Mouse (Mus musculus): ENCODE measurements around the gene Gm8237. TPM values are rescaled to one million over a fixed set of nuclear protein-coding genes. Genes with fewer than 3 reads are reported as not detected.
A peak's percentile ranks its signal among the peaks of the same experiment; 100 is the strongest.
"Not testable (repeated sequence)": the region's sequence is repeated elsewhere in the genome, so short reads cannot be mapped to it uniquely, and the experiment has no call there.

Gene Gm8237
- total RNA-seq (2014; rRNA removed) = 0.49 and 1.2 TPM in 2 replicates
- polyA plus RNA-seq (2015; fragmentation: Nextera tagmentation; extraction: Ambion mirVana) = 1.4 and 1.6 TPM in 2 replicates

- DNase-seq (ENCODE audit: low spot score) (peak; percentile 3), ATAC-seq (ENCODE audit: low FRiP score) (peak; percentile 74)
- peak within 1 kb of the TSS; percentile 57 for H3K9ac ChIP-seq (replicated peaks; ENCODE audit: low read length, poor library complexity, severe bottlenecking)
- H3K27ac ChIP-seq (ENCODE audit: low read depth, low read length); H3K27me3 ChIP-seq (ENCODE audit: insufficient read depth, low read length); H3K9me3 ChIP-seq (ENCODE audit: low read length); H3K36me3 ChIP-seq (ENCODE audit: insufficient read depth, low read length); H3K4me1 ChIP-seq (ENCODE audit: insufficient read depth, low read length): not testable (repeated sequence)
- H3K4me3 ChIP-seq (ENCODE audit: low read depth, low read length) = peak within 1 kb of the TSS; percentile 45
- H3K4me2 ChIP-seq (ENCODE audit: low read depth, low read length, poor library complexity, severe bottlenecking) = peak within 1 kb of the TSS; percentile 64
- TF ChIP-seq CTCF (IDR thresholded peaks at IDR 0.05) = peak; percentile 37
- WGBS = 0% methylated on average over 17 of the region's 22 CpGs
Observed at GRCm38 (mm10) chr14:5880241-5880640, at the start of gene Gm8237. TSS of gene Gm8237 (minus strand) at chr14:5880382.

- not testable (repeated sequence) for H3K4me2 ChIP-seq (ENCODE audit: low read depth, low read length, poor library complexity, severe bottlenecking); H3K9me3 ChIP-seq (ENCODE audit: low read length); DNase-seq (ENCODE audit: low spot score); H3K9ac ChIP-seq (replicated peaks; ENCODE audit: low read length, poor library complexity, severe bottlenecking); H3K4me1 ChIP-seq (ENCODE audit: insufficient read depth, low read length); ATAC-seq (ENCODE audit: low FRiP score); H3K27ac ChIP-seq (ENCODE audit: low read depth, low read length); H3K36me3 ChIP-seq (ENCODE audit: insufficient read depth, low read length); H3K27me3 ChIP-seq (ENCODE audit: insufficient read depth, low read length); H3K4me3 ChIP-seq (ENCODE audit: low read depth, low read length)
- 80% methylated on average over 7 of the region's 7 CpGs for WGBS
Observed at GRCm38 (mm10) chr14:5923276-5923675, 43.1 kb upstream of the Gm8237 start.

GRCm38 (mm10) chr14:5918330-5918942 lies 38.3 kb upstream of the Gm8237 start:
- ATAC-seq (ENCODE audit: low FRiP score); H3K4me3 ChIP-seq (ENCODE audit: low read depth, low read length); H3K27ac ChIP-seq (ENCODE audit: low read depth, low read length); H3K9me3 ChIP-seq (ENCODE audit: low read length); H3K9ac ChIP-seq (replicated peaks; ENCODE audit: low read length, poor library complexity, severe bottlenecking); H3K4me2 ChIP-seq (ENCODE audit: low read depth, low read length, poor library complexity, severe bottlenecking); H3K27me3 ChIP-seq (ENCODE audit: insufficient read depth, low read length); H3K36me3 ChIP-seq (ENCODE audit: insufficient read depth, low read length); H3K4me1 ChIP-seq (ENCODE audit: insufficient read depth, low read length); DNase-seq (ENCODE audit: low spot score): not testable (repeated sequence)
- WGBS = 74% methylated on average over 4 of the region's 4 CpGs

GRCm38 (mm10) chr14:5913701-5914100 lies 33.5 kb upstream of the Gm8237 start:
- H3K27me3 ChIP-seq (ENCODE audit: insufficient read depth, low read length); H3K36me3 ChIP-seq (ENCODE audit: insufficient read depth, low read length); DNase-seq (ENCODE audit: low spot score); ATAC-seq (ENCODE audit: low FRiP score); H3K4me3 ChIP-seq (ENCODE audit: low read depth, low read length); H3K27ac ChIP-seq (ENCODE audit: low read depth, low read length); H3K9me3 ChIP-seq (ENCODE audit: low read length); H3K4me1 ChIP-seq (ENCODE audit: insufficient read depth, low read length); H3K4me2 ChIP-seq (ENCODE audit: low read depth, low read length, poor library complexity, severe bottlenecking); H3K9ac ChIP-seq (replicated peaks; ENCODE audit: low read length, poor library complexity, severe bottlenecking): not testable (repeated sequence)
- 95% methylated on average over 2 of the region's 2 CpGs for WGBS

- not testable (repeated sequence) for H3K27ac ChIP-seq (ENCODE audit: low read depth, low read length); H3K4me1 ChIP-seq (ENCODE audit: insufficient read depth, low read length); H3K27me3 ChIP-seq (ENCODE audit: insufficient read depth, low read length); ATAC-seq (ENCODE audit: low FRiP score); H3K9me3 ChIP-seq (ENCODE audit: low read length); DNase-seq (ENCODE audit: low spot score); H3K36me3 ChIP-seq (ENCODE audit: insufficient read depth, low read length)
- peak overlapping the region; percentile 45 for H3K4me3 ChIP-seq (ENCODE audit: low read depth, low read length)
- H3K4me2 ChIP-seq (ENCODE audit: low read depth, low read length, poor library complexity, severe bottlenecking) = peak overlapping the region; percentile 64
- WGBS = 2% methylated on average over 18 of the region's 28 CpGs
- peak overlapping the region; percentile 57 for H3K9ac ChIP-seq (replicated peaks; ENCODE audit: low read length, poor library complexity, severe bottlenecking)
Observed at GRCm38 (mm10) chr14:5879791-5880190, 391 bp downstream of the Gm8237 start.

GRCm38 (mm10) chr14:5879136-5879535 lies 1.0 kb downstream of the Gm8237 start:
- not testable (repeated sequence) for H3K4me2 ChIP-seq (ENCODE audit: low read depth, low read length, poor library complexity, severe bottlenecking); H3K27me3 ChIP-seq (ENCODE audit: insufficient read depth, low read length); H3K4me1 ChIP-seq (ENCODE audit: insufficient read depth, low read length); H3K36me3 ChIP-seq (ENCODE audit: insufficient read depth, low read length); H3K4me3 ChIP-seq (ENCODE audit: low read depth, low read length); ATAC-seq (ENCODE audit: low FRiP score); H3K9me3 ChIP-seq (ENCODE audit: low read length); H3K27ac ChIP-seq (ENCODE audit: low read depth, low read length); H3K9ac ChIP-seq (replicated peaks; ENCODE audit: low read length, poor library complexity, severe bottlenecking)
- peak; percentile 85 for DNase-seq (ENCODE audit: low spot score)
- WGBS = 7% methylated on average over 4 of the region's 11 CpGs
- peak; percentile 73 for TF ChIP-seq CTCF (IDR thresholded peaks at IDR 0.05)

- not testable (repeated sequence) for H3K9me3 ChIP-seq (ENCODE audit: low read length); H3K27me3 ChIP-seq (ENCODE audit: insufficient read depth, low read length); H3K36me3 ChIP-seq (ENCODE audit: insufficient read depth, low read length); ATAC-seq (ENCODE audit: low FRiP score); H3K4me3 ChIP-seq (ENCODE audit: low read depth, low read length); H3K4me2 ChIP-seq (ENCODE audit: low read depth, low read length, poor library complexity, severe bottlenecking); H3K4me1 ChIP-seq (ENCODE audit: insufficient read depth, low read length); DNase-seq (ENCODE audit: low spot score); H3K27ac ChIP-seq (ENCODE audit: low read depth, low read length); H3K9ac ChIP-seq (replicated peaks; ENCODE audit: low read length, poor library complexity, severe bottlenecking)
- WGBS = 94% methylated on average over 3 of the region's 3 CpGs
Observed at GRCm38 (mm10) chr14:5855911-5856310, 24.3 kb downstream of the Gm8237 start.

GRCm38 (mm10) chr14:5830229-5830628 lies 50.0 kb downstream of the Gm8237 start, which contains the start of gene Gm3424:
TSS of gene Gm3424 (minus strand) at chr14:5830329.
- WGBS = no CpG with 5 or more reads among the region's 3 CpGs
- DNase-seq (ENCODE audit: low spot score) = not testable (repeated sequence)

More at GRCm38 (mm10) chr14:5830229-5830628, 50.0 kb downstream of the Gm8237 start, which contains the start of gene Gm3424:
- not testable (repeated sequence) for H3K9me3 ChIP-seq (ENCODE audit: low read length); H3K36me3 ChIP-seq (ENCODE audit: insufficient read depth, low read length); H3K27ac ChIP-seq (ENCODE audit: low read depth, low read length); H3K9ac ChIP-seq (replicated peaks; ENCODE audit: low read length, poor library complexity, severe bottlenecking); H3K4me3 ChIP-seq (ENCODE audit: low read depth, low read length); H3K27me3 ChIP-seq (ENCODE audit: insufficient read depth, low read length); ATAC-seq (ENCODE audit: low FRiP score); H3K4me1 ChIP-seq (ENCODE audit: insufficient read depth, low read length); H3K4me2 ChIP-seq (ENCODE audit: low read depth, low read length, poor library complexity, severe bottlenecking)
